Mouse (Mus musculus) testis, adult 2 months (tissue): ENCODE results near the gene Fbxo44.

Experiments
- CTCF ChIP-seq: fragments of 200-500 bp; IDR thresholded peaks from 2 replicates; pipeline ENCODE4 v1.5.1; 2012; ENCODE audit warnings: low read depth, mild to moderate bottlenecking, inconsistent platforms, low read length, moderate library complexity; ENCODE audit not compliant: control insufficient read depth, insufficient read depth, insufficient replicate concordance
- POLR2A ChIP-seq: fragments of 200-500 bp; IDR thresholded peaks from 2 replicates; pipeline ENCODE4 v1.6.1; 2012; ENCODE audit warnings: low read depth, mild to moderate bottlenecking, inconsistent platforms, low read length, moderate library complexity; ENCODE audit not compliant: control insufficient read depth

- TF ChIP-seq CTCF, result no peak
- TF ChIP-seq POLR2A, result no peak
Observed at GRCm38 (mm10) chr4:148147714-148148113, 12.6 kb downstream of the Fbxo44 start.
